Mouse (Mus musculus) WW6 (cell line): ENCODE data around the gene Ccdc125.
"Not testable (repeated sequence)": the region's sequence is repeated elsewhere in the genome, so short reads cannot be mapped to it uniquely, and the experiment has no call there.

Experiments used
- DNase-seq: peaks from one replicate; pipeline ENCODE4 v3.0.0-alpha.2; 2013; ENCODE audit warnings: low read depth, low spot score

The Ccdc125 gene

GRCm38 (mm10) chr13:100721656-100722055 is 52.1 kb downstream of the Ccdc125 start:
- DNase-seq = no peak

- DNase-seq = no peak
Observed at GRCm38 (mm10) chr13:100724051-100724754, 54.7 kb downstream of the Ccdc125 start.

GRCm38 (mm10) chr13:100725194-100725593 is 55.7 kb downstream of the Ccdc125 start:
- no peak for DNase-seq

- DNase-seq = no peak
Observed at GRCm38 (mm10) chr13:100728086-100728485, 58.6 kb downstream of the Ccdc125 start.

- DNase-seq = not testable (repeated sequence)
Observed at GRCm38 (mm10) chr13:100728530-100728929, 59.0 kb downstream of the Ccdc125 start.

- no peak for DNase-seq
Observed at GRCm38 (mm10) chr13:100730153-100730860, 60.8 kb downstream of the Ccdc125 start.

- DNase-seq = peak; percentile 87
Observed at GRCm38 (mm10) chr13:100730861-100731176, 61.3 kb downstream of the Ccdc125 start, which contains the start of gene Cdk7. TSS of gene Cdk7 (minus strand) at chr13:100730939.

GRCm38 (mm10) chr13:100731462-100732046 is 62.0 kb downstream of the Ccdc125 start:
- DNase-seq = not testable (repeated sequence)

- DNase-seq = no peak
Observed at GRCm38 (mm10) chr13:100732756-100733155, 63.2 kb downstream of the Ccdc125 start.

- DNase-seq = no peak
Observed at GRCm38 (mm10) chr13:100742831-100743230, 73.3 kb downstream of the Ccdc125 start.

GRCm38 (mm10) chr13:100743346-100744035 is 74.0 kb downstream of the Ccdc125 start:
- DNase-seq = no peak

- DNase-seq = peak; percentile 73
Observed at GRCm38 (mm10) chr13:100744036-100744744, 74.7 kb downstream of the Ccdc125 start, which contains the start of gene Mrps36. TSS of gene Mrps36 (minus strand) at chr13:100744659.

GRCm38 (mm10) chr13:100746090-100746489 is 76.6 kb downstream of the Ccdc125 start:
- no peak for DNase-seq
